ENCODE assay signal across 8 mouse cellular contexts in genomic region chr10:44997906-44998289, GRCm38 (mm10).
DNase-seq lines count a peak whose midpoint lies in the region; ATAC-seq and TF ChIP-seq lines count a peak whose summit lies in the region.

No protein-coding gene starts in this region.

- H3K36me3 ChIP-seq in heart, embryonic 13.5 days: no peaks in the 10 kb centered on the region
- no peaks in the 10 kb centered on the region for H3K36me3 ChIP-seq in embryonic facial prominence, embryonic 13.5 days
- no peaks in the 10 kb centered on the region for H3K36me3 ChIP-seq in hindbrain, postnatal 0 days (ENCODE audit: insufficient read depth, low read length)
- H3K36me3 ChIP-seq in midbrain, embryonic 12.5 days: no peaks in the 10 kb centered on the region

- peak overlapping the region; percentile 34 for H3K9ac ChIP-seq in heart, embryonic 13.5 days
- 0 out of 2 replicates have a peak overlapping the region, but pooled peaks have one; percentile 55 for H3K9ac ChIP-seq in embryonic facial prominence, embryonic 13.5 days
- no peak overlapping the region for H3K9ac ChIP-seq in hindbrain, postnatal 0 days (replicated peaks; ENCODE audit: low read length)
- peak overlapping the region; percentile 7; the same call in 1 of the 2 replicates for H3K9ac ChIP-seq in midbrain, embryonic 12.5 days (replicated peaks)

- no peak for DNase-seq in heart, postnatal 25 days (ENCODE audit: low spot score)
- DNase-seq in hindbrain, postnatal 0 days (ENCODE audit: low spot score): no peak
- no peak for DNase-seq in layer of hippocampus, adult 11-12 months (ENCODE audit: low spot score)
- DNase-seq in kidney, postnatal 10 days: no peak
- DNase-seq in frontal cortex, postnatal 10 days (ENCODE audit: low spot score in 2 of 2): no peak

- TF ChIP-seq CTCF in hindbrain, postnatal 0 days (IDR thresholded peaks at IDR 0.05; ENCODE audit: low read depth): no peak

- H3K27me3 ChIP-seq in heart, embryonic 13.5 days (replicated peaks): 0 out of 2 replicates have a peak, but pooled peaks cover 4% of the 10 kb centered on the region
- H3K27me3 ChIP-seq in embryonic facial prominence, embryonic 13.5 days: peaks cover 14% of the 10 kb centered on the region
- no peaks in the 10 kb centered on the region for H3K27me3 ChIP-seq in hindbrain, postnatal 0 days (ENCODE audit: insufficient read depth, low read length)
- no peaks in the 10 kb centered on the region for H3K27me3 ChIP-seq in midbrain, embryonic 12.5 days

- peak overlapping the region; percentile 39 for H3K4me3 ChIP-seq in heart, embryonic 13.5 days
- peak overlapping the region; percentile 24 for H3K4me3 ChIP-seq in embryonic facial prominence, embryonic 13.5 days
- H3K4me3 ChIP-seq in hindbrain, postnatal 0 days (ENCODE audit: low read length): no peak overlapping the region; the same call in 1 of the 2 replicates
- H3K4me3 ChIP-seq in midbrain, embryonic 12.5 days: peak overlapping the region; percentile 19

- peak overlapping the region; percentile 65 for H3K4me2 ChIP-seq in heart, embryonic 13.5 days
- H3K4me2 ChIP-seq in embryonic facial prominence, embryonic 13.5 days: peak overlapping the region; percentile 54
- H3K4me2 ChIP-seq in hindbrain, postnatal 0 days (ENCODE audit: low read depth, low read length): peak overlapping the region; percentile 47
- peak overlapping the region; percentile 46 for H3K4me2 ChIP-seq in midbrain, embryonic 12.5 days (replicated peaks)

- intact Hi-C loops in heart, postnatal 25 days (cut with DNase I): loop anchor here (5.0 kb wide), 1 partner anchor 366 kb away; no protein-coding TSS in a partner anchor

- no peak overlapping the region for H3K27ac ChIP-seq in heart, embryonic 13.5 days (replicated peaks)
- H3K27ac ChIP-seq in embryonic facial prominence, embryonic 13.5 days: 0 out of 2 replicates have a peak overlapping the region, but pooled peaks have one; percentile 57
- H3K27ac ChIP-seq in hindbrain, postnatal 0 days: no peak overlapping the region
- peak overlapping the region; percentile 69 for H3K27ac ChIP-seq in midbrain, embryonic 12.5 days (replicated peaks)

- no peak for ATAC-seq in heart, embryonic 13.5 days (ENCODE audit: extremely low read depth, insufficient number of reproducible peaks, low FRiP score, low TSS enrichment)
- no peak for ATAC-seq in embryonic facial prominence, embryonic 13.5 days (ENCODE audit: insufficient number of reproducible peaks, insufficient read depth, low FRiP score, low TSS enrichment, low read depth)
- no peak for ATAC-seq in hindbrain, postnatal 0 days
- no peak for ATAC-seq in midbrain, embryonic 12.5 days (ENCODE audit: low FRiP score, low read depth)

- peaks cover 22% of the 10 kb centered on the region for H3K4me1 ChIP-seq in heart, embryonic 13.5 days
- peaks cover 28% of the 10 kb centered on the region for H3K4me1 ChIP-seq in embryonic facial prominence, embryonic 13.5 days
- no peaks in the 10 kb centered on the region for H3K4me1 ChIP-seq in hindbrain, postnatal 0 days (ENCODE audit: insufficient read depth, low read length)
- H3K4me1 ChIP-seq in midbrain, embryonic 12.5 days: peaks cover 53% of the 10 kb centered on the region

- 24% methylated on average over 4 of the region's 4 CpGs for WGBS in heart, embryonic 13.5 days
- 8% methylated on average over 4 of the region's 4 CpGs for WGBS in embryonic facial prominence, embryonic 13.5 days
- 7% methylated on average over 4 of the region's 4 CpGs for WGBS in hindbrain, postnatal 0 days
- 3% methylated on average over 4 of the region's 4 CpGs for WGBS in midbrain, embryonic 12.5 days

- no peaks in the 10 kb centered on the region for H3K9me3 ChIP-seq in heart, embryonic 13.5 days
- no peaks in the 10 kb centered on the region for H3K9me3 ChIP-seq in embryonic facial prominence, embryonic 13.5 days
- no peaks in the 10 kb centered on the region for H3K9me3 ChIP-seq in hindbrain, postnatal 0 days (ENCODE audit: low read length)
- no peaks in the 10 kb centered on the region for H3K9me3 ChIP-seq in midbrain, embryonic 12.5 days

Comparison
In these comparisons a context has a peak if more than half of its experiments do, and no peak if none do; other contexts are left out.
1. H3K27ac ChIP-seq: peak in embryonic facial prominence, embryonic 13.5 days (single experiment) and midbrain, embryonic 12.5 days (single experiment); none in heart, embryonic 13.5 days (single experiment) and hindbrain, postnatal 0 days (single experiment).
2. Peak in every context shown above with its lines, with median percentiles within 50 percentile points of each other: H3K4me2 ChIP-seq.